Mouse (Mus musculus): ENCODE measurements around the gene Ewsr1. TPM values are rescaled to one million over a fixed set of nuclear protein-coding genes. Genes with fewer than 3 reads are reported as not detected.
"Not testable (repeated sequence)": the region's sequence is repeated elsewhere in the genome, so short reads cannot be mapped to it uniquely, and the experiment has no call there.

The Ewsr1 gene
- total RNA-seq, 2 experiments from 2014 or later, result 259 to 301 TPM

DNA sequence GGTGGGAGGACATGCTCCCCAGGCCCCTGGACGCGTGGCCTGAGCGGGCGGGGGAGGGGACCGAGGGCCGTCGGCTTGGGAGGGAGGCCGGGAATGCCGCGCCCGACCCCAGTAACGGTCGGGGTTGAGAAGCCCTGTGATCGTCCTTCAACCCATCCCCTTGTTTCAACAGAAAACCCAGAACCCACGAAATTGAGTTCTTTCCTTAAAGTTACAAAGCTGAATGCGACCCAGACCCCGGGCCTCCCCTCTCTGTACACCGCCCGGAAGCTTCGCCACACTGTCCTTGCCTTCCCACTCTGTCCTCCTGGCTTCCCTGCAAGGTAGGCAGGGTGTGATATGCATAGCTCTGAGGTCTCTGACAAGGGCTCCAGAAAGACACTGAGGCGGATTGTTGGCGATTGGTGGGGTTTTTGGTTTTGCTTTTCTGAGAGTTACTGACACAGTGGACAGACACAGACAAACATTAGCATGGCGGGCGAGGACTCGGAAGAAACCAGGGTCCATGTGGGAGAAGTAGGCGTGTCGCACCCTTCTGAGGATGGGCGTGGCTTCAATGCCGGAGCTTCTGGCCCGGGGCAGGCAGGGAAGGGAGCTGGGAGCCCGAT, 614 bp upstream of the Ewsr1 start:
- intact Hi-C loops (cut with DNase I), result no loop called here
- DNase-seq (ENCODE audit: low spot score in 2 of 2), result peak; percentile 78 to 85

DNA sequence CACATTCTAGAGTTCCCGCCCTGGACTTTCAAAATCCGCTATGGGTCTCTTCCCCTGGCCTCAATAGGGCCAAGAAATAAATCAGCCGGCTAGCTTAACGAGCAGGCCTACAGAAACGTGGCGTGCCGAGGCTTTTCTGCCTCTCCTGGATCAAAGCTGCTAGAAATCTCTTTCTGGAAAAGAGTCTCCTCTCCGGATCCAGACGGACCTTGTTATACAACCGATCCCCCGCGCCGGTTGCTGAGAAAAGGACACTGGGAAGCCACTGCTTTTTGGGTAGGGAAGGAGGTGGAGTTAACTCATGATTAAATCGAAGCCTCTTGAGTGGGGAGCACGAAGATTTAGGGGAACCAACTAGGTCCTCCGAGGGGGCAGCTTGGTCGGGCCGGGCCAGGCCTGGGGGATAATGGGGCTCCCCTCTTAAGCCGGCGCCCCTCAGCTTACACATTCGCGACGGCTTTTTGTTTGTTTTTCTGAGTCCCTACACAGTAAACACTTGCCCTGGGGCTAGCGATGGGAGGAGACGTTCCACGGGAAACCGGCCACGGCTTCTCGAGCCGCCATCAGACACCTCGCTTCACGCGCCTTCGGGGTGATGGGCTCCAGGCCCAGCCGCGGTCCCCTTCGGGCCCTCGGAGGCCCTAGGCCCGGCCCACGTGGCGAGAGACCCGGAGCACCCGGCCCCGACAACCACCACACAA, 881 bp downstream of the Ewsr1 start:
- DNase-seq (ENCODE audit: low spot score in 2 of 2), result peak; percentile 60 to 83

DNA sequence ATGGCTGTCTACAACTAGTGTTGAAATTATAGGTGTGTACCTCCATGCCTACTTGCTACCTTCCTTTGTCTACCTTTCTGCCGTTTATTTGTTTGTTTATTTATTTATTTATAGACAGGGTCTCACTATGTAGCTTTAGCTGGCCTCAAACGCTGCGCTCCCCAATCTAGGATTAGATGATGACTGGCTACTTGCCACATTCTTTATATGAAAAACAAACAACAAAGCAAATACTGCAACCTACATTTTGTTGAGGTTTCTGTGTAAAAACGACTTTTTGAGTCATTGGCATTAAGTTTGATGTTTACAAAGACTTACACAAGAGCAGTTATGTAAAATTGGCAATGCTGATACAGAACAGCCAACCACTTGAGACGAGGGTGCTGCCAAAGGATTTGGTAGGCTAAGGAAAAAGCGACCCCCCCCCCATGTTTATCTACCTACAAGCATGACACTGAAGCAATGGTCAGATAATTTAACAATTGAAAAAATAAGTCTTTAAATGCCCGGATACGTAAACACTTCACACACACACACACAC, 2.5 kb downstream of the Ewsr1 start:
- DNase-seq (ENCODE audit: low spot score in 2 of 2), result no peak
- intact Hi-C loops (cut with DNase I), result no loop called here

More for the DNA sequence above, 881 bp downstream of the Ewsr1 start:
- intact Hi-C loops (cut with DNase I), result no loop called here

DNA sequence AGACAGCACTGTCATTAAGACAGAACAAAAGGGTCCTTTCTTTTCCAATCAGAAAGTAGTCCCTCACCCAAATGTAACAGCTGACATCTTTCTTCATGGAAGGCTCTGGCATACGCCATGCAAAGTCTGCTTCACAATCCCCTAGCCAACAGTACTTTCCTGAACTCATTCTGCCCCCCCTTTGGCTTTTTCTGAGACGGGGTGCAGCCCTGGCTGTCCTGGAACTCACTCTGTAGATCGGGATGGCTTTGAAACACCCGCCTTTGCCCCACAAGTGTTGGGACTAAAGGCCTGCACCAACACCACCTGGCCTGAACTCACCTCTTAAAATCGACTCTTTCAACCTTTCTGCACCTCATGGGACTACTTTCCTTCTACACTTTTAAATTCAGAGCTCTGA, 3.2 kb downstream of the Ewsr1 start:
- intact Hi-C loops (cut with DNase I), result no loop called here
- DNase-seq (ENCODE audit: low spot score in 2 of 2), result no peak

DNA sequence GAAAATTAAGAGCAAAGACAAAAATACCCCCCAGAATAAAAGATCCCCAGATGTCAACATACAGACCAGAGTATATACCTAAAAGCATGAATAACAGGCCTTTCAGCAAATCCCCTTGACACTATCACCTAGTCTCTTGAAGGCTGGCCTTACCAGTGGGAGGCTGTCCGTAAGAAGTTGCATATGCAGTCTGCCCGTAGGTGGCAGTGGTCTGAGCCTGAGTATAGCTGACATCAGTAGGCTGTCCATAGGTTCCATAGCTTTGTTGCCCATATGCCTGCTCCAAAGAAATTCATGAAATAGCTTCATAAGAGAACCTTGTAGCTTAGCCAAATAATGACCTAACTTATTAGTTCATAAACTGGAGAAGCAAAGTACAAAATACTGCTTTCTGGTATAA, 7.4 kb downstream of the Ewsr1 start:
- intact Hi-C loops (cut with DNase I), result no loop called here
- DNase-seq (ENCODE audit: low spot score in 2 of 2), result no peak

DNA sequence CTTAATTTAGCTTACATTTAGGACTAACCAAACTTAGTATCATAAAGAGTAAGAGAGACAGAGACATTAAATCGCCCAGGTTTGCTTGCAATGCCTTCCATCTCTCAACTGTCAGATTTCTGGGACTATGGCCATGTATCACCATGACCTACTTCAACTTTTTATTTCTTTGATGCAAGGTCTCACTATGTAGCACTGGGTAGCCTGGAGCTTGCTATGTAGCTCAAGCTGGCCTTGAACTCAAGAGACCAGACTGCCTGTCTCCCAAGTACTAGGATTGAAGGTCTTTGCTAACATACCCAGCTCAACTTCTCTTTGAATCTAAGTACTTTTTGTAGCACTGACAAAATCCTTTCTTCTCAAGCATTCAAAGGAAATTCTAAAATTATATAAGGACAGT, 9.9 kb downstream of the Ewsr1 start:
- DNase-seq (ENCODE audit: low spot score in 2 of 2), result no peak
- intact Hi-C loops (cut with DNase I), result no loop called here

DNA sequence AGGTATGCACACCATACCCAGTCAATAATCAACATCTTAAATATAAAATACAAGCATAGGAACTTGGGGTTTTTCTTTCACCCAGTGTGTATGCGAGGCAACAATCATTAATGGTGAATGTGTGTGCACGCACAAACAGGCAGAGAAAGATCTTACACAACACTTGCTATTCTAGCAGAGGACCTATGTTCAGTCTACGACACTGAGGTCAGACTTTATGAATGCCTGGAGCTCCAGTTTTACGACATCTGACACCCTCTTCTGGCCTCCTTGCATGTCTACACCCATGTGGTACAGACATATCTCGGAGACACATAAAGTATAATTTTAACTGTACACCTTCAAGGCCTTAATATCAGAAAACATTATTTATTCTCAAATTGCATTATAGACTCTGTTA, 22.2 kb downstream of the Ewsr1 start:
- DNase-seq (ENCODE audit: low spot score in 2 of 2); intact Hi-C loops (cut with DNase I): not testable (repeated sequence)

DNA sequence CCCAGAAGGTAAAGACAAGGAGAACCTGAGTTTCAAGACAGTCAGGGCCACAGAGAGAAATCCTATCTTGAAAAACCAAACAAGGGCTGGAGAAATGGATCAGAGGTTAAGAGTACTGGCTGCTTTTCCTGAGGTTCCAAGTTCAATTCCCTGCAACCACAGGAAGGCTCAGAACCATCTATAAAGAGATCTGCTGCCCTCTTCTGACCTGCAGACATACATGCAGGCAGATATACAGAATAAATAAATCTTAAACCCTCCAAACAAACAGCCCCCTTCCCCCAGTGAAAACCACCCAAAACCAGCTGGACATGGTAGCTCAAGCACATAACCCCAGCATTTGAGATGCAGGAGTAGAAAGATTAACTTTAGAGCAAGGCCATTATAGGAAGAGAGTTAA, 23.3 kb downstream of the Ewsr1 start:
- DNase-seq (ENCODE audit: low spot score in 2 of 2), result no peak
- intact Hi-C loops (cut with DNase I), result no loop called here

DNA sequence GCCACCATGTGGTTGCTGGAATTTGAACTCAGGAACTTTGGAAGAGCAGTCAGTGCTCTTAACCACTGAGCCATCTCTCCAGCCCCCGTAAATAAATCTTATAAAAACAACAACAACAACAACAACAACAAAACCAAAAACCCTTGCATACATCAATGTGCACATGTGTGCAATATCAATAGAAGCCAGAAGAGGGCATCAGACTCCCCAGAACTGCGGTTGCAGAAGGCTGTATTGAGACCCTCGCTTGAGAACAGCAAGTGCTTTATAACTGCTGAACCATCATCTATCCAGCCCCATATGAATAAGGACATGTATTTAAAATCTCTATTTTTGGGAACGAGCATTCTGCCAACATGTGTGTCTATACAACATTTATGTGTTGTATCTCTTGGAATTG, 24.2 kb downstream of the Ewsr1 start:
- intact Hi-C loops (cut with DNase I), result no loop called here
- DNase-seq (ENCODE audit: low spot score in 2 of 2), result no peak

DNA sequence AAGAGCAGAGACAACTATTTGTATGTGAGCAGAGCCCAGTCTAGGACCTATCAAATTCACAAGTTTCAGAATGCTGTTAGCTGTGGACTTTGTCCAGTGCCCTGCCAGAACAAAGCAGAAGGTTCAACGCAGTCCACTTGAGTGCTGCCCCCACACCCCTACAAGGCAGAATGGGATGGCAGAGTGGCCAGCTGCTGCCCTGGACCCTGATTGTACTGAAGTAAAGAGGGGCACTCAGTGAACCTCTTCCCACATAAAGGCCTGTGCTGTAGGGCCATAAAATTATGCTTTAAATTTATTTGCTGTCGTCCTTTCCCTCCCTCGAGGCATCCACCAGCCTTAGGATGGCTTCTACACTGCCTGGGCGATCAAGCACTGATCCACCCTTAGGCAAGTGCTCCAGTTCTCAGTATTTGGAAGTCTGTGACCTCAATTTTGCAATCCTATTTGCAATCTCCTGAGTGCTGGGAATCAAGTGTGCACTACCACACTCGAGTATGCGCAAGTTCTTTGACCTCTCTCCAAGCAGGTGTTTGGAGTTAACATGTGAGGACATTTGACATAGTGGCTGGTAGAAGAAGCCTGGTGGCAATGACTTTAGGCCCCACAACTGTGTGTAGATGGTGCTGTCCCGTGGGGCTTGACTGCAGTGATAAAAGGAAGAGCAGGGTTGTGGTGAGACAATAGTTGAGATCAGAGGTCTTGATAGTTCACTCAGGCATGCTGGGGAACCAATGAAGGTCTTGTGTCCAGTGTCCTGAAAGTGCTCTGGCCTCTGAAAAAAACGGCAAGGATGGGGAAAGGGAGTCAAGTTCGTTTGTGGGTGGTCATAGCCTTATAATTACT, 30.7 kb downstream of the Ewsr1 start:
- intact Hi-C loops (cut with DNase I), result no loop called here
- DNase-seq (ENCODE audit: low spot score in 2 of 2), result no peak

DNA sequence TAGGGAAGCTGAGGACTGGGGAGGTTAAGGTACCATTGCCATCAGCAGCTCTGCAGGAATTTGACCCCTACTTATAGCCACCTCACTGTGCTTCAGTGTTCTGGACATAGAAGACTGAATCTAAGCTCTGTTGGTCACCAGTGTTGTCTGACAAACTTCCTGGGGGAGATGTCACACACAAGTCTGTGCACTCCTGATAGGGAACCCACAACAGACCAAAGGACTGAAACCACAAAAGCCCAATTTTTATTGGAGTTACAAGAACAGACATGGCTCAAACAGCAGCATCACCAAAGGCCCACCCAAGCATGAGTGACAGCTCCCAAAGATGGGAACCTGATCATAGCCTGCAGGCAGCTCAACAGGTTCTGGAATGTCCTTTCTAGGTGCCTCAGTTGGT, 32.0 kb downstream of the Ewsr1 start:
- no peak for DNase-seq (ENCODE audit: low spot score in 2 of 2)
- intact Hi-C loops (cut with DNase I), result no loop called here

DNA sequence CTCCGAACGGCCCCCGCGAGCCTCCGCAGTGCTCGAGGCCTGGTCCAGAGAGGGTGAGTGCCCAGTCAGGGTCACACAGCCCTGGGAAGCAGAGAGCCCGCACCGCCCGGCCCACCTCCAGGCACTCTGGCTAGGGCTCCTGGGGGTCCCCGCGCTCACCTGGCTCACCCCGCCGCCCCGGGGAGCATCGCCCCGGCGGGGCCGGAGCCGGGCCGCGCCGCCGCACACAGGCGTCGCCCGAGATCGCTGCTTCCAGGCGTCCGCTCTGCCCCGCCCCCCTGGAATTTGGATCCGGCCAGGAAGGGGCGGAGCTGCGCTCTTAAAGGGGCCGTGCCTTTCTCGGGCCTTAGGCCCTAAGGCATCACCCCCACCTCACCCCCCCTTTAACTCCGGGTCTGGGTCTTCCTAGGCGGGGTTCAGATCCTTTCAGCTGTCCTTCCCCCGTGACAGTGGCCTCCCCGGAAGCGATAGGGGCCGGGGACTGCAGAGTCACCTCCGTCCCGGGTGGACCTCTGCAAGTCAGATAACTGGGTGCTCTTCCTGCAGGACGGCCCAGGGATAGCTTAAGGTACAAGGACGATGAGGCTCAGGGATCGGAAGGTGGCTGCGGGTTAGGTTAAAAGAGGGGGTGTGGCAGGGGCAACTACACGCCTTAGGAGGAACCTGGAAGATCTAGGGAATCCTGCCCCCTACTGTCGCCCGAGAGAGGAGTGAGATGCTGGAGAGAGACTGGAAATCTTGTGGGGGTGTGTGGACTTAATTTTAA, 33.8 kb downstream of the Ewsr1 start, which contains the start of gene Gas2l1:
Gas2l1 (minus strand) TSS at position 272 of the 766 bp plus-strand sequence.
- intact Hi-C loops (cut with DNase I), result loop anchor here (1.0 kb wide), 2 partner anchors 50 to 78 kb away; no protein-coding TSS in a partner anchor

DNA sequence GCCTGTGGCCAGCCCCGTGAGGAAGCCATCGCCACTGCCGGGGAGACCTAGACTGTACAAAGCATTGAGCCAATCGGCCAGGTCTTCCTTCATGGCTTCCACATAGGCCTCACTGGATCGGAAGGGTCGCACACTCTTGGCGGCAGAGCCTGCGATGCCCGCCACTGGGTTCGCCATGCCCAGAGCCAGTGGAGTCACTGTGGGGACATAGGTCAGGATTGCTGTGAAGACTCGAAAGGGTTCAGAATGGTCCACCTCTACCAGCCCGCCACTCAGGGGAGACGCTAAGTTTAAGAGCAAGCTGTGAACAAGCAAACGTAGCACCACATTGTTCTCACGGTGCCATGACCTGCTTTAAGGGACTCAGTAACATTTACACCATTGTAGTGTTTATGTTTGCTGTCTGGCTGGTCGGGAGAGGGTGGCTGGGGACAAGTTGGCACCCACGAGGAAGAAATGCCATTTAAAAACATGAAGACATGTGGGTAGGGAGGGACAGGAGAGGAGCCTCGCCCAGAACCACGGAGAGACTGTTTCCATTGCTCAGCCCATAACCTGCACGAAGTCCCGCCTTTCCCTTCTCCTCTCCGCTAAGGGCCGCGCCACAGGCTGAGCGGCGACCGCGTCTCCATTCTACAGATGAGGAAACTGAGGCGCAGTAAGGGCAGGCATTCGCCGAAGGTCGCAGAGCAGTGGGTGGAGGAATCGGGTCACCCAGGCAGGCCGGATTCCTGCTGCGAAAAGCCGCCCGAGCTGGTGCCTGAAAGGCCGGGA, 34.6 kb downstream of the Ewsr1 start:
- peak; percentile 53 to 54 for DNase-seq (ENCODE audit: low spot score in 2 of 2)
- intact Hi-C loops (cut with DNase I), result loop anchor here (1.0 kb wide), 2 partner anchors 49 to 77 kb away; no protein-coding TSS in a partner anchor

More for the DNA sequence above, 33.8 kb downstream of the Ewsr1 start, which contains the start of gene Gas2l1:
- peak; percentile 88 to 93 for DNase-seq (ENCODE audit: low spot score in 2 of 2)

DNA sequence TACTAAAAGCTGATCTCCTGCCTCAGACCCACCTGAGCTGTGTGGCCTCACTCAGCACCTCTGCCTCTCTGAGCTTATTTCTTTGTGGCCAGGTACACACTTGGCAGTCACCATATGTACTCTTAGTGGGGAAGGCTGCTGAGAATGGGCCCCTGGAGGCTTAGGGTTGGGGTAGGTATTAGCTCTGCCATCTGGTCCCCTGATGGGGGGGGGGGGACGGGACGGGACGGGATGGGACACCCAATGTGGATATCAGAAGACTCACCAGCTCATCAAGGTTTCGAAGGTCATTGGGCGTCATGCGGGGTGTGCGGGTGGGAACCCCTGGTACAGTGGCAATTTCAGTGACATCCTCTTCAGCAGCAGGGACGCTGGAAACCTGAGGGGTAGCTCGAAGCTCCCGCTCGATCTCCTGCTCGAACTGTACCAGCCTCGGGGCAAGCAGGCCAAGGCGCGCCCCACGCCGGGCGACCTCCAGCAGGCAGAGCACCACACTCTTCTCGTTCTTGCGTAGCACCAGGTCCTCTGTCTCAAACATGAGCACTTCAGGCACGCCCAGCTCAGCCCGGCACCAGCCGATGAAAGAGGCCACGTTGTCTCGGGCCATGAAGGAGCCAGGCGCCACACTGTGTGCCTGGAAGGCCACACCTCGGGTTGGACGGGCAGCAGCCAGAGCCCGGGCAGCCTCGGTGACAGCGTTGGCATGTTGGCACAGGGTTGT, 35.3 kb downstream of the Ewsr1 start:
- DNase-seq (ENCODE audit: low spot score in 2 of 2), result no peak
- intact Hi-C loops (cut with DNase I), result no loop called here

DNA sequence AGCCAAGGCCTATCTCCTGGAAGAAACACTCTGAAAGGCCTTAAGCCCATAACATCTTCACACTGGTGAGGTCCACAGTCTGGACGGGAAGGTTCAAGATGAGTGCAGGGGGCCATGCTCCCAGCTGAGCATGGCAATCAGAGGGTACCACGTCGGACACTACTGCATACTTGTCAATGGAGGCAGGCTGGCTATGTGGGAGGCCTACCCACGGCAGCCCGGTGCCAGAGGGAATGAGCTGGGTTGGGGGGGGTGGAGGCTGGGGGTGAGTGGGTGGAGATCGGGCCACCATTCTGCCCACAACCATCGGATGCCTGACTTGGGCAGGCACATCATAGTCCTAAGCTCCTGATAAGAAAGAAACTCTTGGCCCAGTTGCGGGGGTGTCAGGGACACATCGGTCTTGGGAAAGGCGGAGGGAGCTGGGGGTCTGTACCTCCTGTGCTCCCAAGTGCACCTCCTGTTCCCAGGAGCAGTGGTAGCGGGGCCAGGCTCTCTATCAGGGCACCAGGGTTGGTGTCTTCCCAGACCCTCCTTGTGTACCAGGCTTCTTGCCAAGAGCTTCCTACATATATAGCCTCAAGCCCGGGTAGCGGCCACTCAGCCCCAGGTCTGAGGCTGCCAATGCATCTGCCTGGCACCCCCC, 36.1 kb downstream of the Ewsr1 start:
- intact Hi-C loops (cut with DNase I), result no loop called here
- peak in 1 of 2 experiments; percentile 32 for DNase-seq (ENCODE audit: low spot score in 2 of 2)

DNA sequence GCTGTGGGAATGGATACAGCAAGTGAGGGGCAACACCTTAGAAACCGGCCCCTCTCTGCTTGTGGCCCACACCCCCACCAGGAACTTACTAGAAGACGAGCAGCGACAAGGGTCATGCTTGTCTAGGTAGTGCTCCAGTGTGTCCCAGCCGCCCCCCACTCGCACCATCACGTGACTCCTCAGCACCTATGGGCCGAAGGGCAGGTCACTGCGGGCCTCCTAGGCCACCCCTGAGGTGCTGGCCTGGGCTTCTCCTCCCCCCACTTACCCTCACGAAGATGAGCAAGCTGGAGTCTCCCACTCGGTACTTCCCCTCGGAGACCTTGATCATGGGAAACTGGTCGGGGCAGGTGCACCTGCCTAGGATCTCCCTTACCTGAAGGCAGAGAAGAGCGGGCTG, 36.7 kb downstream of the Ewsr1 start:
- no peak for DNase-seq (ENCODE audit: low spot score in 2 of 2)
- intact Hi-C loops (cut with DNase I), result no loop called here

DNA sequence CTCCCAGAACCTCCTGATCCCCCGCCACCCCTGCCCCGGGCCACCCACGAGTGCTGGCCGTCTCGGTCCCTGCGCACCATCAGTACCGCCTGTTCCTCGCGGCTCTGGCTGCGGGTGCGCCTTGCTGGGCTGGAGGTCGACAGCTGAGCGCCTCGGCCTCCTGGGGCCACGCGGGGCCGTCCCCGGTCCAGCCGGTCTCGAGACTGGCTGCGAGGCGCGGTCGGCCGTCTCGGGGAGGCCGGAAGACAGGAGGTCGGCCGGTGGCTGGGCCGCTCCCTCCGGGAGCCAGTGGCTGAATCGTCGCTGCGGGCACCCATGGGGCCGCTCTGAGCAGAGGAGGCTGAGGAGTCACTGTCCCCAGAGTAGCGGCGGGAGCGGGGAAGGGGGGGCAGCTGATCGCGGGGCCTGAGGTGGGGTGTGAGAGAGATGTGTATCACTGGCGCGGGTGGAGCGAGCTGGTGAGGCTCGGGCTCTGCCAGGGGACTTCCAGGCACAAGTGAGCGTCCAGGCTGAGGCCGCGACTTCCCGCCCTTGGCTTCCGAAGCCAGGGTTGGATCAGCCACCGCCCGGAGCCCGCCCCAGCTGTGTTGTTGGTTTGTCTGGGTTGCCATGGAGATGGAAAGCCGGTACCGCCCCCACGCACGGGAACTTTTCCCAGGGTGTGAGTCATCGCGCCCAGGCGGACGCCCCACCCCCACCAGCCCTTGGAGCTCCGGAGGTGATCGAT, 37.5 kb downstream of the Ewsr1 start:
- intact Hi-C loops (cut with DNase I), result no loop called here
- DNase-seq (ENCODE audit: low spot score in 2 of 2), result peak; percentile 91 to 98

Data from left cerebral cortex, postnatal 25 days (tissue).